Mouse (Mus musculus) neural tube, embryonic 11.5 days (tissue): Measurements from ENCODE around the gene Gm49342. TPM values are rescaled to one million over a fixed set of nuclear protein-coding genes. Genes with fewer than 3 reads are reported as not detected.

ENCODE experiments used
- ATAC-seq: fragments of 200-750 bp; cut with Nextera tagmentation; 2 replicates; pipeline ENCODE4 v1.8.0; 2017; ENCODE audit warnings: moderate number of reproducible peaks, mild to moderate bottlenecking, moderate TSS enrichment, moderate library complexity; ENCODE audit not compliant: insufficient read depth, low FRiP score, low TSS enrichment
- DNase-seq: peaks from one replicate; pipeline ENCODE4 v3.0.0-alpha.2; 2015; ENCODE audit warnings: low spot score
- H3K27ac ChIP-seq: fragments of 300-500 bp; sonication (generic); 2 replicates; pipeline ENCODE4 v1.5.1; 2014; ENCODE audit warnings: low read depth, mild to moderate bottlenecking, low read length
- H3K27me3 ChIP-seq: fragments of 300-500 bp; sonication (generic); 2 replicates; pipeline ENCODE4 v1.6.1; 2014; ENCODE audit warnings: mild to moderate bottlenecking, low read length, mixed read lengths; ENCODE audit not compliant: control insufficient read depth, insufficient read depth
- H3K36me3 ChIP-seq: fragments of 300-500 bp; sonication (generic); 2 replicates; pipeline ENCODE4 v1.6.1; 2014; ENCODE audit warnings: mild to moderate bottlenecking, low read length, moderate library complexity, mixed read lengths; ENCODE audit not compliant: control insufficient read depth, insufficient read depth
- H3K4me1 ChIP-seq: fragments of 300-500 bp; sonication (generic); 2 replicates; pipeline ENCODE4 v1.6.1; 2014; ENCODE audit warnings: low read length, mixed read lengths; ENCODE audit not compliant: control insufficient read depth, insufficient read depth
- H3K4me2 ChIP-seq: fragments of 300-500 bp; sonication (generic); 2 replicates; pipeline ENCODE4 v1.6.1; 2014; ENCODE audit warnings: low read depth, mild to moderate bottlenecking, moderate library complexity
- H3K4me3 ChIP-seq: fragments of 300-500 bp; sonication (generic); 2 replicates; pipeline ENCODE4 v1.5.1; 2014; ENCODE audit warnings: low read depth, low read length
- H3K9ac ChIP-seq: fragments of 300-500 bp; sonication (generic); 2 replicates; pipeline ENCODE4 v1.6.1; 2014; ENCODE audit warnings: mild to moderate bottlenecking, low read length
- H3K9me3 ChIP-seq: fragments of 300-500 bp; sonication (generic); 2 replicates; pipeline ENCODE4 v1.6.1; 2016; ENCODE audit warnings: low read length; ENCODE audit not compliant: control insufficient read depth
- WGBS: fragments of 180-500 bp; shearing (Covaris S2); extraction: QIAGEN DNeasy Blood & Tissue Kit; methylation state at CpG from one replicate; pipeline ENCODE4 v1.1.7; 2014; 5-methylcytosine and 5-hydroxymethylcytosine counted together
- polyA plus RNA-seq: library from polyadenylated mRNA; unstranded; fragments of >200 nt; fragmentation: Nextera tagmentation; extraction: Ambion mirVana; gene quantifications from 2 replicates; pipeline ENCODE4 v1.2.1, GENCODE M21; 2014

The Gm49342 gene
- polyA plus RNA-seq, 1 experiment from 2014 or later: not detected

DNA sequence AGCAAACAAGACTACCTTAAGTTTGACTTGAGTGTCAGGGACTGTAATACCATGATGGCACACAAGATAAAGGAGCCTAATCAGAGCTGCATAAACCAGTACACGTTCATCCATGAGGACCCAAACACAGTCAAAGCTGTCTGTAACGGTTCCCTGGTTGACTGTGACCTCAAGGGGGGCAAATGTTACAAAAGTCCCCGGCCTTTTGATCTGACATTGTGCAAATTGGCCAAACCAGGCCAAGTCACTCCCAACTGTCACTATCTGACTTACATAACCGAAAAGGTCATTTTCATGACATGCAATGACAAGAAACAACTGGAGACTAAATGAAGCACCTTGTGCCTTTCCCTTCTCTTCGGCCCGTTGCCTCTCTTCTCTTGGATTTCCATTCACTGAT lies 65.3 kb downstream of the Gm49342 start:
- no peaks in the 10 kb centered on the region for H3K9me3 ChIP-seq
- WGBS: 88% methylated on average over 6 of the region's 6 CpGs
- no peaks in the 10 kb centered on the region for H3K4me1 ChIP-seq
- no peaks in the 10 kb centered on the region for H3K36me3 ChIP-seq
- H3K4me2 ChIP-seq: no peak overlapping the region
- no peaks in the 10 kb centered on the region for H3K27me3 ChIP-seq
- DNase-seq (no peak), ATAC-seq (no peak)
- no peak overlapping the region for H3K27ac ChIP-seq
- no peak overlapping the region for H3K9ac ChIP-seq
- H3K4me3 ChIP-seq: no peak overlapping the region

Other genes starting within 250 kb of the Gm49342 start
- gene Olfr748, start 237.1 kb upstream of the Gm49342 start, polyA plus RNA-seq: not detected in 2 replicates
- gene Olfr749, start 199.4 kb upstream of the Gm49342 start, polyA plus RNA-seq: not detected in 2 replicates
- 100 and 103 TPM in 2 replicates for gene Ttc5, start 159.0 kb upstream of the Gm49342 start, polyA plus RNA-seq
- gene Ccnb1ip1, start 136.8 kb upstream of the Gm49342 start, polyA plus RNA-seq: not detected in 2 replicates
- gene Parp2, start 136.7 kb upstream of the Gm49342 start, polyA plus RNA-seq: 62.6 and 65.2 TPM in 2 replicates
- gene Tep1, start 74.0 kb upstream of the Gm49342 start, polyA plus RNA-seq: 4.9 TPM in 2 replicates
- 0.17 and 0.28 TPM in 2 replicates for gene Klhl33, start 47.0 kb upstream of the Gm49342 start, polyA plus RNA-seq
- gene Osgep, start 19.6 kb upstream of the Gm49342 start, polyA plus RNA-seq: 164 and 172 TPM in 2 replicates
- gene Apex1, start 19.5 kb upstream of the Gm49342 start, polyA plus RNA-seq: 330 and 340 TPM in 2 replicates
- gene Pip4p1, start 13.7 kb upstream of the Gm49342 start, polyA plus RNA-seq: 59.4 and 68.4 TPM in 2 replicates
- 55.9 and 56.5 TPM in 2 replicates for gene Pnp, start 13.4 kb upstream of the Gm49342 start, polyA plus RNA-seq
- 0.30 and 0.68 TPM in 2 replicates for gene Pnp2, start 11.5 kb downstream of the Gm49342 start, polyA plus RNA-seq
- not detected in 2 replicates for gene Rnase10, start 63.2 kb downstream of the Gm49342 start, polyA plus RNA-seq
- not detected in 2 replicates for gene Rnase9, start 97.4 kb downstream of the Gm49342 start, polyA plus RNA-seq
- gene Rnase11, start 105.6 kb downstream of the Gm49342 start, polyA plus RNA-seq: not detected in 2 replicates
- gene Rnase12, start 113.1 kb downstream of the Gm49342 start, polyA plus RNA-seq: not detected in 2 replicates
- not detected in 2 replicates for gene Olfr750, start 129.9 kb downstream of the Gm49342 start, polyA plus RNA-seq
- 12.3 and 12.7 TPM in 2 replicates for gene Rnase4, start 146.6 kb downstream of the Gm49342 start, polyA plus RNA-seq
- 2.2 TPM in 2 replicates for gene Ang, start 146.6 kb downstream of the Gm49342 start, polyA plus RNA-seq
- gene Eddm3b, start 169.9 kb downstream of the Gm49342 start, polyA plus RNA-seq: not detected in 2 replicates
- 0.22 and 0.57 TPM in 2 replicates for gene Rnase6, start 179.4 kb downstream of the Gm49342 start, polyA plus RNA-seq
- 0.24 and 0.58 TPM in 2 replicates for gene Rnase1, start 202.3 kb downstream of the Gm49342 start, polyA plus RNA-seq
- gene Rnase2b, start 217.7 kb downstream of the Gm49342 start, polyA plus RNA-seq: not detected in 2 replicates